Mouse (Mus musculus): ENCODE measurements around the gene Gipc1. TPM values are rescaled to one million over a fixed set of nuclear protein-coding genes. Genes with fewer than 3 reads are reported as not detected.

Gene Gipc1
- total and polyA plus RNA-seq, 2 experiments from 2014 or later: 74.2 to 111 TPM

DNA sequence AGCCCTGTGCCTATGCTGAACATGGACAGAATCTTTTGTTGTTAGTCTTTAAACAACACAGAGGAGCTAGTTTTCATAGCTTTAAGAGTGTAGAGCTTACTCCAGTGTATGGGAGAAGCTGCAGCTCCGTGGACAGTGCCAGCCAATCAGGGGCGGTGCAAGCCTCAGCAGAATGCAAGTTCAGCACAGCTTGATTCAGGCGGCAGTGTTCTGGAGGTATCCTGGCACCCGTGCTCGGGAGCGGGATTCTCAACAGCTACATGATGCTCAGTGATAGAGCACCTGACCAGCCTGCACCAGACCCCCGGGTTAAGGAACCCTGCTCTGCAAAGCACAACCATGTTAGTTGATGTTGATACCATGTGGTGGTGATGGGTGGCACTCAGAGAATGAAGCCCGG, 8.1 kb downstream of the Gipc1 start:
- WGBS: 14% methylated on average over 8 of the region's 8 CpGs
- TF ChIP-seq CTCF (IDR thresholded peaks at IDR 0.05): no peak
- Histone ChIP-seq H3K27me3 (ENCODE audit: insufficient read depth, low read length) (no peaks in the 10 kb centered on the region), H3K4me2 (ENCODE audit: low read depth, low read length, poor library complexity, severe bottlenecking) (no peak overlapping the region), H3K9ac (replicated peaks; ENCODE audit: low read length, poor library complexity, severe bottlenecking) (no peak overlapping the region), H3K9me3 (ENCODE audit: low read length) (no peaks in the 10 kb centered on the region), H3K4me1 (ENCODE audit: insufficient read depth, low read length) (no peaks in the 10 kb centered on the region), H3K27ac (ENCODE audit: low read depth, low read length) (no peak overlapping the region), H3K4me3 (ENCODE audit: low read depth, low read length) (no peak overlapping the region), H3K36me3 (ENCODE audit: insufficient read depth, low read length) (peaks cover 5% of the 10 kb centered on the region; the same call in 1 of the 2 replicates)
- ATAC-seq (ENCODE audit: low FRiP score): 0 out of 2 replicates have a peak, but pooled peaks have one; percentile 5
- no peak for DNase-seq (ENCODE audit: low spot score)

DNA sequence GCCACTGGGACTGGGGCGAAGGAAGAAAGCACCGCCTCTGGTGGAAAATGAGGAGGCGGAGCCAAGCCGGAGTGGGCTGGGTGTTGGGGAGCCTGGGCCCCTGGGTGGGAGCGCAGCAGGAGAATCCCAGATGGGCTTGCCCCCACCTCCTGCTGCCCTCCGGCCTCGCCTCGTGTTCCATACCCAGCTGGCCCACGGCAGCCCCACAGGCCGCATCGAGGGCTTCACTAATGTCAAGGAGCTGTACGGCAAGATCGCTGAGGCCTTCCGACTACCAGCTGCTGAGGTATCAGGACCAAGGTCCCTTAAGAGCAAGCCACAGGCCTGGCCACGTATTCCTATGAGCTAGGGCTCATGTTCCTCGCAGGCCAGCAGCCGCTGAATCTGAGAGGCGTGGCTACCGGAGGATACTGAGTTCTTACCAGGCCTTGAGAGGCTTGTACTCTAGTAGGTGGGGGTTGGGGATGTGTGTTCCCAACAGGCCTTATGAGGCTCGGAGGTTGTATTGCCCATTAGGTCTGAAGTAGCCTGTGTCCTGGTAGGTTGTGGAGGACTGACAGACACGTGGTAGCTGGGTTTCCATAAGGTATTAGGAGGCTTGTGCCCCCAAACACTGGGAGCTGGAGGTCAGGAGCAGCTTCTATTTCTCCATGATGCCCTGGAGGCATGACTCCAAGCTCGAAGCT, 8.7 kb downstream of the Gipc1 start:
- Histone ChIP-seq H3K4me1 (ENCODE audit: insufficient read depth, low read length) (no peaks in the 10 kb centered on the region), H3K4me3 (ENCODE audit: low read depth, low read length) (no peak overlapping the region), H3K9me3 (ENCODE audit: low read length) (no peaks in the 10 kb centered on the region), H3K27ac (ENCODE audit: low read depth, low read length) (no peak overlapping the region), H3K4me2 (ENCODE audit: low read depth, low read length, poor library complexity, severe bottlenecking) (no peak overlapping the region), H3K9ac (replicated peaks; ENCODE audit: low read length, poor library complexity, severe bottlenecking) (no peak overlapping the region), H3K36me3 (ENCODE audit: insufficient read depth, low read length) (peaks cover 5% of the 10 kb centered on the region; the same call in 1 of the 2 replicates), H3K27me3 (ENCODE audit: insufficient read depth, low read length) (no peaks in the 10 kb centered on the region)
- ATAC-seq (ENCODE audit: low FRiP score) (peak; percentile 8; the same call in 1 of the 2 replicates), DNase-seq (ENCODE audit: low spot score) (no peak)
- TF ChIP-seq CTCF (IDR thresholded peaks at IDR 0.05): no peak
- 22% methylated on average over 22 of the region's 22 CpGs for WGBS

DNA sequence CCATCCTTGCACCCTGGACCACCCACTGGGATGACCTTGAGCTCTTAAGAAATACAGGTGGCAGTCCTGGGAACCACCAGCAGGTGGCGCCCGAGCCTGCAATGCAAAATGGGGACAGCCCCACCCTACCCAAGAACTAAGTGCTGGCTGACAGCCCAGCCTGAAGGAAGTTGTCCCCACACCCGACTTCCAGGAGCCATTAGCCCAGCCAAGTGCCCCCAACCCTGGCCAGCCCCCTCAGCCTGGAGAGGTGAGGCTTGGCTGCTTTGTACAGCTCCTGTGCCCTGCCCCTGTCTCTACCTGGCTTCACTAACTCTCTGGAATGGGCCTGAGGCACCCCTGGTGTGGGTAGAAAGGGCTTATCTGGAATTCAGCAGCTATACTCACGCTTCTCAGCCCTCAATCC, 9.9 kb downstream of the Gipc1 start:
- Histone ChIP-seq H3K4me3 (ENCODE audit: low read depth, low read length) (no peak overlapping the region), H3K27me3 (ENCODE audit: insufficient read depth, low read length) (no peaks in the 10 kb centered on the region), H3K27ac (ENCODE audit: low read depth, low read length) (no peak overlapping the region), H3K4me1 (ENCODE audit: insufficient read depth, low read length) (peaks cover 4% of the 10 kb centered on the region; the same call in 1 of the 2 replicates), H3K36me3 (ENCODE audit: insufficient read depth, low read length) (peaks cover 5% of the 10 kb centered on the region; the same call in 1 of the 2 replicates), H3K9ac (replicated peaks; ENCODE audit: low read length, poor library complexity, severe bottlenecking) (no peak overlapping the region), H3K4me2 (ENCODE audit: low read depth, low read length, poor library complexity, severe bottlenecking) (no peak overlapping the region), H3K9me3 (ENCODE audit: low read length) (no peaks in the 10 kb centered on the region)
- ATAC-seq (ENCODE audit: low FRiP score): no peak
- peak; percentile 88 for DNase-seq (ENCODE audit: low spot score)
- peak; percentile 92 for TF ChIP-seq CTCF (IDR thresholded peaks at IDR 0.05)
- 8% methylated on average over 4 of the region's 4 CpGs for WGBS

DNA sequence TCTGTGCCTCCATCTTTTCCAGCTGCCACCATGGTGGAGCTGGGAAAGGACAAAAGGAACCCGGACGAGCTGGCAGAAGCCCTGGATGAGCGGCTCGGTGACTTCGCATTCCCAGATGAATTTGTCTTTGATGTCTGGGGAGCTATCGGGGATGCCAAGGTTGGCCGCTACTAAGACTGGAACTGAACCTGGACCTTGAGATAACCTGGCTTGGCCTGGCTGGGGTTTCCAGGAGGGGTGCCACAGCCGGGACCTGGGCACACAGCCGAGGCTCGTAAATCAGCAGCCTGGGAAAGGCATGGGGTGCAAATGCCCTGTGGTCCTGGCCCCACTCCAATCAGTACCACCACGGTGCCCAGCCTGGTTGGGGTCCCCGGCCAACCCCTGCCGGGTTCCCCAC, 11.6 kb downstream of the Gipc1 start:
- no peak for TF ChIP-seq CTCF (IDR thresholded peaks at IDR 0.05)
- no peak overlapping the region for H3K9ac ChIP-seq (replicated peaks; ENCODE audit: low read length, poor library complexity, severe bottlenecking)
- peaks cover 5% of the 10 kb centered on the region; the same call in 1 of the 2 replicates for H3K36me3 ChIP-seq (ENCODE audit: insufficient read depth, low read length)
- no peak for ATAC-seq (ENCODE audit: low FRiP score)
- H3K27me3 ChIP-seq (ENCODE audit: insufficient read depth, low read length): no peaks in the 10 kb centered on the region; the same call in 1 of the 2 replicates
- H3K4me1 ChIP-seq (ENCODE audit: insufficient read depth, low read length): peaks cover 10% of the 10 kb centered on the region
- no peak overlapping the region for H3K27ac ChIP-seq (ENCODE audit: low read depth, low read length)
- H3K4me3 ChIP-seq (ENCODE audit: low read depth, low read length): no peak overlapping the region
- 85% methylated on average over 13 of the region's 13 CpGs for WGBS
- DNase-seq (ENCODE audit: low spot score): no peak
- H3K9me3 ChIP-seq (ENCODE audit: low read length): no peaks in the 10 kb centered on the region
- no peak overlapping the region for H3K4me2 ChIP-seq (ENCODE audit: low read depth, low read length, poor library complexity, severe bottlenecking)

DNA sequence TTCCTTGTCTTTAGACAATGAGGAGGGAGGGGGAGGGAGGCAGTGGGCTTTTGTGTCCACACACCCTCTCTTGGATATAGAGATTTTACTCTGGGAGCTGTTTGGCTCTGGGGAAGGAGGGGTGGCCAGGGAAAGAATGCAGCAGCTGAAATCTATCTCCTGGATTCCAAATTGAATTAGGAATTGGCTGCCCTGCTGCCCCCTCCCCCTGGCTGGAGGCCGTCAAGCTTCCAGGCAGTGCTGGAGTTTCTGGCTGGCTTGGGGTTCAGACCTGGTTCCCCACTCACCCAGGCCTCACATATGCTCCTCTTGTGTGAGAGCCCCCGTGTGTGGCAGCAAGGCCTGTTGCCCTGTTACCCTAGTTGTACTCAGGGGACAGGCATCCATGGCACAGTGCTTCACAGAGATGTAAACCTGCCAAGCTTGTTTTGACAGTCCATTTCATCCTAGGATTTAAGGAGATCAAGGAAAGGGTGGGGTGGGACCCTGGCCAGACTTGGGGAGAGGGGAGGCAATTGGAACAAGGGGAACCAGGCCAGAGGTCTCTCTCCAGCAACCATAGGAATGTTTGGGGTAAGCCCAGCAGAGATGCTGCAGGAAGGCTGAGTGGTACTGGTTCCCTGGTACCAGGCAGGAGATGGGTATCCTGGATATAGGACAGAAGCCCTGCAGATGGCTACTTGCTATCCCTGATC, 12.6 kb downstream of the Gipc1 start:
- no peaks in the 10 kb centered on the region; the same call in 1 of the 2 replicates for H3K27me3 ChIP-seq (ENCODE audit: insufficient read depth, low read length)
- no peak for DNase-seq (ENCODE audit: low spot score)
- no peak overlapping the region for H3K27ac ChIP-seq (ENCODE audit: low read depth, low read length)
- H3K9ac ChIP-seq (replicated peaks; ENCODE audit: low read length, poor library complexity, severe bottlenecking): no peak overlapping the region
- 41% methylated on average over 2 of the region's 2 CpGs for WGBS
- no peaks in the 10 kb centered on the region for H3K9me3 ChIP-seq (ENCODE audit: low read length)
- TF ChIP-seq CTCF (IDR thresholded peaks at IDR 0.05): no peak
- H3K36me3 ChIP-seq (ENCODE audit: insufficient read depth, low read length): peaks cover 12% of the 10 kb centered on the region
- H3K4me1 ChIP-seq (ENCODE audit: insufficient read depth, low read length): peaks cover 10% of the 10 kb centered on the region
- H3K4me2 ChIP-seq (ENCODE audit: low read depth, low read length, poor library complexity, severe bottlenecking): no peak overlapping the region
- H3K4me3 ChIP-seq (ENCODE audit: low read depth, low read length): no peak overlapping the region
- ATAC-seq (ENCODE audit: low FRiP score): no peak

Measured in midbrain, postnatal 0 days (tissue).